Mouse (Mus musculus): Measurements from ENCODE around the gene Nup98.

The Nup98 gene

GRCm38 (mm10) chr7:102205646-102206045 lies 4.3 kb downstream of the Nup98 start:
- ChIA-PET POLR2A (interaction anchor here in 3 of 4 experiments (0.6 to 2.7 kb wide), 13 partner anchors 7 to 253 kb away, joined by 3 to 11 read pairs (median 4); no protein-coding TSS in a partner anchor), CTCF (interaction anchor here in 2 of 4 experiments (0.6 to 0.7 kb wide), 2 partner anchors 17 to 210 kb away, joined by 3 to 4 read pairs; no protein-coding TSS in a partner anchor)

- CTCF ChIA-PET, result no interaction called here
Measured at GRCm38 (mm10) chr7:102204296-102204857, 5.6 kb downstream of the Nup98 start.

GRCm38 (mm10) chr7:102200996-102201785 lies 8.8 kb downstream of the Nup98 start:
- POLR2A ChIA-PET, result interaction anchor here in 3 of 4 experiments (0.6 to 5.3 kb wide), 33 partner anchors 9 to 1565 kb away, joined by 3 to 65 read pairs (median 5); partner anchors contain the start of genes Nup98 (in 3 of the 3), Pgap2 (in 3 of the 3) and Clpb (in 1 of the 3)
- CTCF ChIA-PET, result interaction anchor here in 2 of 4 experiments (0.6 to 2.4 kb wide), 4 partner anchors 9 to 205 kb away, joined by 4 to 10 read pairs (median 4); partner anchors contain the start of genes Nup98 (in 1 of the 2) and Pgap2 (in 1 of the 2)

More at GRCm38 (mm10) chr7:102204296-102204857, 5.6 kb downstream of the Nup98 start:
- POLR2A ChIA-PET, result interaction anchor here in 1 of 4 experiments (1.2 to 2.0 kb wide), 4 partner anchors 21 to 212 kb away, joined by 4 to 5 read pairs (median 5); no protein-coding TSS in a partner anchor

GRCm38 (mm10) chr7:102200576-102200975 lies 9.4 kb downstream of the Nup98 start:
- CTCF ChIA-PET, result interaction anchor here in 1 of 4 experiments (2.4 kb wide), 1 partner anchor 10 kb away, joined by 10 read pairs; the partner anchor contains the start of genes Nup98 and Pgap2
- POLR2A ChIA-PET, result interaction anchor here in 3 of 4 experiments (0.7 to 5.3 kb wide), 21 partner anchors 9 to 258 kb away, joined by 3 to 65 read pairs (median 6); partner anchors contain the start of genes Nup98 (in 3 of the 3) and Pgap2 (in 3 of the 3)

GRCm38 (mm10) chr7:102192356-102192755 lies 17.6 kb downstream of the Nup98 start:
- ChIA-PET POLR2A (interaction anchor here in 2 of 4 experiments (0.6 to 1.6 kb wide), 6 partner anchors 8 to 127 kb away, joined by 3 to 7 read pairs (median 3); partner anchors contain the start of genes Nup98 (in 1 of the 2), Pgap2 (in 1 of the 2), Rnf121 (in 1 of the 2) and Xndc1 (in 1 of the 2)), CTCF (interaction anchor here in 1 of 4 experiments (0.6 kb wide), 1 partner anchor 30 kb away, joined by 4 read pairs; no protein-coding TSS in a partner anchor)

- POLR2A ChIA-PET, result interaction anchor here in 2 of 4 experiments (1.0 to 2.9 kb wide), 8 partner anchors 16 to 27 kb away, joined by 3 to 9 read pairs (median 4); partner anchors contain the start of genes Nup98 (in 1 of the 2) and Pgap2 (in 1 of the 2)
- CTCF ChIA-PET, result no interaction called here
Measured at GRCm38 (mm10) chr7:102183849-102184248, 26.1 kb downstream of the Nup98 start.

GRCm38 (mm10) chr7:102170300-102170699 lies 39.7 kb downstream of the Nup98 start:
- CTCF ChIA-PET, result interaction anchor here in 2 of 4 experiments (1.0 to 1.5 kb wide), 2 partner anchors 8 to 12 kb away, joined by 4 to 13 read pairs; no protein-coding TSS in a partner anchor
- POLR2A ChIA-PET, result interaction anchor here in 2 of 4 experiments (0.6 to 1.0 kb wide), 2 partner anchors 45 to 248 kb away, joined by 3 read pairs; no protein-coding TSS in a partner anchor

GRCm38 (mm10) chr7:102153691-102154090 lies 56.3 kb downstream of the Nup98 start:
- ChIA-PET CTCF (no interaction called here), POLR2A (no interaction called here)

GRCm38 (mm10) chr7:102137898-102138297 lies 72.1 kb downstream of the Nup98 start:
- CTCF ChIA-PET, result no interaction called here
- POLR2A ChIA-PET, result interaction anchor here in 2 of 4 experiments (0.6 to 1.2 kb wide), 3 partner anchors 25 to 72 kb away, joined by 3 read pairs; partner anchors contain the start of genes Nup98 (in 1 of the 2) and Pgap2 (in 1 of the 2)

GRCm38 (mm10) chr7:102137464-102137863 lies 72.5 kb downstream of the Nup98 start:
- CTCF ChIA-PET, result no interaction called here
- POLR2A ChIA-PET, result interaction anchor here in 1 of 4 experiments (0.7 to 0.8 kb wide), 2 partner anchors 13 to 35 kb away, joined by 3 read pairs; no protein-coding TSS in a partner anchor

GRCm38 (mm10) chr7:102132395-102132794 lies 77.6 kb downstream of the Nup98 start:
- CTCF ChIA-PET, result interaction anchor here in 1 of 4 experiments (0.5 to 0.7 kb wide), 2 partner anchors 69 to 468 kb away, joined by 3 to 4 read pairs; no protein-coding TSS in a partner anchor
- POLR2A ChIA-PET, result interaction anchor here in 2 of 4 experiments (0.8 to 3.6 kb wide), 14 partner anchors 9 to 78 kb away, joined by 3 to 14 read pairs (median 3); partner anchors contain the start of genes Art1 (in 1 of the 2), Nup98 (in 1 of the 2), Pgap2 (in 1 of the 2) and Rnf121 (in 1 of the 2)

GRCm38 (mm10) chr7:102120326-102120725 lies 89.7 kb downstream of the Nup98 start:
- CTCF ChIA-PET, result no interaction called here

GRCm38 (mm10) chr7:102117382-102117781 lies 92.6 kb downstream of the Nup98 start:
- ChIA-PET CTCF (interaction anchor here in 1 of 4 experiments (1.1 kb wide), 1 partner anchor 118 kb away, joined by 3 read pairs; no protein-coding TSS in a partner anchor), POLR2A (interaction anchor here in 1 of 4 experiments (0.6 to 1.9 kb wide), 7 partner anchors 11 to 95 kb away, joined by 3 to 10 read pairs (median 4); no protein-coding TSS in a partner anchor)

More at GRCm38 (mm10) chr7:102120326-102120725, 89.7 kb downstream of the Nup98 start:
- POLR2A ChIA-PET, result interaction anchor here in 2 of 4 experiments (0.7 kb wide), 2 partner anchors 9 to 11 kb away, joined by 3 to 5 read pairs; no protein-coding TSS in a partner anchor

GRCm38 (mm10) chr7:102116579-102117331 lies 93.2 kb downstream of the Nup98 start, which contains the start of gene Chrna10:
Gene Chrna10, minus strand, starts transcription at chr7:102116828.
- POLR2A ChIA-PET, result interaction anchor here in 2 of 4 experiments (0.6 to 1.9 kb wide), 8 partner anchors 10 to 1066 kb away, joined by 3 to 10 read pairs (median 4); no protein-coding TSS in a partner anchor
- CTCF ChIA-PET, result interaction anchor here in 1 of 4 experiments (0.8 kb wide), 1 partner anchor 40 kb away, joined by 3 read pairs; no protein-coding TSS in a partner anchor

- ChIA-PET POLR2A (interaction anchor here in 3 of 4 experiments (0.8 to 4.2 kb wide), 9 partner anchors 9 to 136 kb away, joined by 3 to 30 read pairs (median 4); partner anchors contain the start of genes Art1 (in 1 of the 3), Nup98 (in 1 of the 3) and Pgap2 (in 1 of the 3)), CTCF (interaction anchor here in 3 of 4 experiments (0.6 to 1.4 kb wide), 4 partner anchors 76 to 145 kb away, joined by 4 to 9 read pairs (median 6); no protein-coding TSS in a partner anchor)
Measured at GRCm38 (mm10) chr7:102113151-102113729, 96.7 kb downstream of the Nup98 start.

- CTCF ChIA-PET, result no interaction called here
- POLR2A ChIA-PET, result interaction anchor here in 1 of 4 experiments (1.1 kb wide), 1 partner anchor 8 kb away, joined by 6 read pairs; the partner anchor contains the start of gene Art1
Measured at GRCm38 (mm10) chr7:102109746-102110145, 100.2 kb downstream of the Nup98 start.

Measured in embryonic stem cell, embryonic (primary cell).